Mouse (Mus musculus): ENCODE measurements around the gene Twf1. TPM values are rescaled to one million over a fixed set of nuclear protein-coding genes. Genes with fewer than 3 reads are reported as not detected.

Gene Twf1
- polyA plus RNA-seq, 1 experiment from 2014 or later, result 121 TPM

GRCm38 (mm10) chr15:94628463-94628829 lies 38.8 kb upstream of the Twf1 start:
- Histone ChIP-seq H3K36me3 (ENCODE audit: control insufficient read depth, insufficient read depth) (no peaks in the 10 kb centered on the region), H3K27me3 (replicated peaks; ENCODE audit: control insufficient read depth, insufficient read depth, low read length) (peaks cover 5% of the 10 kb centered on the region; the same call in 1 of the 2 replicates), H3K4me1 (replicated peaks; ENCODE audit: control insufficient read depth, insufficient read depth, low read length) (no peaks in the 10 kb centered on the region), H3K9ac (ENCODE audit: low read depth, low read length) (no peak overlapping the region), H3K27ac (ENCODE audit: low read depth, low read length) (no peak overlapping the region), H3K4me3 (ENCODE audit: low read depth, low read length) (peak overlapping the region; percentile 60), H3K9me3 (ENCODE audit: control insufficient read depth) (no peaks in the 10 kb centered on the region), H3K4me2 (replicated peaks; ENCODE audit: low read depth) (peak overlapping the region; percentile 98)
- no peak for TF ChIP-seq CTCF (IDR thresholded peaks at IDR 0.05; ENCODE audit: low read depth)
- no peak for ATAC-seq
- 51% methylated on average over 2 of the region's 2 CpGs for WGBS

GRCm38 (mm10) chr15:94620909-94621308 lies 31.2 kb upstream of the Twf1 start:
- ATAC-seq, result no peak
- Histone ChIP-seq H3K4me3 (ENCODE audit: low read depth, low read length) (no peak overlapping the region), H3K4me2 (replicated peaks; ENCODE audit: low read depth) (no peak overlapping the region)

GRCm38 (mm10) chr15:94616036-94616435 lies 26.3 kb upstream of the Twf1 start:
- no peak for TF ChIP-seq CTCF (IDR thresholded peaks at IDR 0.05; ENCODE audit: low read depth)
- Histone ChIP-seq H3K27me3 (replicated peaks; ENCODE audit: control insufficient read depth, insufficient read depth, low read length) (no peaks in the 10 kb centered on the region), H3K4me1 (replicated peaks; ENCODE audit: control insufficient read depth, insufficient read depth, low read length) (no peaks in the 10 kb centered on the region), H3K4me2 (replicated peaks; ENCODE audit: low read depth) (no peak overlapping the region), H3K27ac (ENCODE audit: low read depth, low read length) (no peak overlapping the region), H3K4me3 (ENCODE audit: low read depth, low read length) (no peak overlapping the region), H3K9ac (ENCODE audit: low read depth, low read length) (no peak overlapping the region), H3K9me3 (ENCODE audit: control insufficient read depth) (no peaks in the 10 kb centered on the region), H3K36me3 (ENCODE audit: control insufficient read depth, insufficient read depth) (no peaks in the 10 kb centered on the region)
- no peak for ATAC-seq
- 90% methylated on average over 11 of the region's 11 CpGs for WGBS

More at GRCm38 (mm10) chr15:94620909-94621308, 31.2 kb upstream of the Twf1 start:
- Histone ChIP-seq H3K27me3 (replicated peaks; ENCODE audit: control insufficient read depth, insufficient read depth, low read length) (no peaks in the 10 kb centered on the region), H3K4me1 (replicated peaks; ENCODE audit: control insufficient read depth, insufficient read depth, low read length) (no peaks in the 10 kb centered on the region), H3K27ac (ENCODE audit: low read depth, low read length) (no peak overlapping the region), H3K9me3 (ENCODE audit: control insufficient read depth) (no peaks in the 10 kb centered on the region), H3K36me3 (ENCODE audit: control insufficient read depth, insufficient read depth) (no peaks in the 10 kb centered on the region), H3K9ac (ENCODE audit: low read depth, low read length) (no peak overlapping the region)
- TF ChIP-seq CTCF (IDR thresholded peaks at IDR 0.05; ENCODE audit: low read depth), result no peak

- H3K27me3 ChIP-seq (replicated peaks; ENCODE audit: control insufficient read depth, insufficient read depth, low read length), result no peaks in the 10 kb centered on the region
- ATAC-seq, result no peak
- TF ChIP-seq CTCF (IDR thresholded peaks at IDR 0.05; ENCODE audit: low read depth), result no peak
- no peak overlapping the region for H3K4me3 ChIP-seq (ENCODE audit: low read depth, low read length)
- H3K36me3 ChIP-seq (ENCODE audit: control insufficient read depth, insufficient read depth), result no peaks in the 10 kb centered on the region
- H3K4me1 ChIP-seq (replicated peaks; ENCODE audit: control insufficient read depth, insufficient read depth, low read length), result no peaks in the 10 kb centered on the region
- H3K9me3 ChIP-seq (ENCODE audit: control insufficient read depth), result no peaks in the 10 kb centered on the region
- no peak overlapping the region for H3K27ac ChIP-seq (ENCODE audit: low read depth, low read length)
- H3K9ac ChIP-seq (ENCODE audit: low read depth, low read length), result no peak overlapping the region
- no peak overlapping the region for H3K4me2 ChIP-seq (replicated peaks; ENCODE audit: low read depth)
- 92% methylated on average over 8 of the region's 8 CpGs for WGBS
Measured at GRCm38 (mm10) chr15:94607768-94608167, 18.1 kb upstream of the Twf1 start.

GRCm38 (mm10) chr15:94602441-94602840 lies 12.8 kb upstream of the Twf1 start:
- Histone ChIP-seq H3K27ac (ENCODE audit: low read depth, low read length) (no peak overlapping the region), H3K27me3 (replicated peaks; ENCODE audit: control insufficient read depth, insufficient read depth, low read length) (no peaks in the 10 kb centered on the region), H3K9ac (ENCODE audit: low read depth, low read length) (no peak overlapping the region), H3K4me2 (replicated peaks; ENCODE audit: low read depth) (no peak overlapping the region), H3K36me3 (ENCODE audit: control insufficient read depth, insufficient read depth) (no peaks in the 10 kb centered on the region), H3K4me3 (ENCODE audit: low read depth, low read length) (no peak overlapping the region), H3K4me1 (replicated peaks; ENCODE audit: control insufficient read depth, insufficient read depth, low read length) (no peaks in the 10 kb centered on the region), H3K9me3 (ENCODE audit: control insufficient read depth) (no peaks in the 10 kb centered on the region)
- ATAC-seq, result no peak
- 63% methylated on average over 3 of the region's 3 CpGs for WGBS
- TF ChIP-seq CTCF (IDR thresholded peaks at IDR 0.05; ENCODE audit: low read depth), result no peak

GRCm38 (mm10) chr15:94601339-94601738 lies 11.7 kb upstream of the Twf1 start:
- H3K9me3 ChIP-seq (ENCODE audit: control insufficient read depth), result no peaks in the 10 kb centered on the region
- no peak overlapping the region for H3K4me3 ChIP-seq (ENCODE audit: low read depth, low read length)
- H3K27me3 ChIP-seq (replicated peaks; ENCODE audit: control insufficient read depth, insufficient read depth, low read length), result no peaks in the 10 kb centered on the region
- no peak overlapping the region for H3K4me2 ChIP-seq (replicated peaks; ENCODE audit: low read depth)
- WGBS, result 17% methylated on average over 3 of the region's 3 CpGs
- ATAC-seq, result peak; percentile 63
- no peaks in the 10 kb centered on the region for H3K36me3 ChIP-seq (ENCODE audit: control insufficient read depth, insufficient read depth)
- H3K27ac ChIP-seq (ENCODE audit: low read depth, low read length), result no peak overlapping the region
- no peaks in the 10 kb centered on the region for H3K4me1 ChIP-seq (replicated peaks; ENCODE audit: control insufficient read depth, insufficient read depth, low read length)
- no peak overlapping the region for H3K9ac ChIP-seq (ENCODE audit: low read depth, low read length)
- peak; percentile 81 for TF ChIP-seq CTCF (IDR thresholded peaks at IDR 0.05; ENCODE audit: low read depth)

- Histone ChIP-seq H3K36me3 (ENCODE audit: control insufficient read depth, insufficient read depth) (no peaks in the 10 kb centered on the region), H3K4me1 (replicated peaks; ENCODE audit: control insufficient read depth, insufficient read depth, low read length) (no peaks in the 10 kb centered on the region), H3K9ac (ENCODE audit: low read depth, low read length) (no peak overlapping the region), H3K4me2 (replicated peaks; ENCODE audit: low read depth) (no peak overlapping the region), H3K4me3 (ENCODE audit: low read depth, low read length) (no peak overlapping the region), H3K9me3 (ENCODE audit: control insufficient read depth) (no peaks in the 10 kb centered on the region), H3K27me3 (replicated peaks; ENCODE audit: control insufficient read depth, insufficient read depth, low read length) (no peaks in the 10 kb centered on the region), H3K27ac (ENCODE audit: low read depth, low read length) (no peak overlapping the region)
- peak; percentile 64; the same call in 1 of the 2 replicates for ATAC-seq
- no peak for TF ChIP-seq CTCF (IDR thresholded peaks at IDR 0.05; ENCODE audit: low read depth)
- 58% methylated on average over 11 of the region's 11 CpGs for WGBS
Measured at GRCm38 (mm10) chr15:94600145-94600707, 10.5 kb upstream of the Twf1 start.

Measured in intestine, postnatal 0 days (tissue).